Mouse (Mus musculus) heart, embryonic 16.5 days (tissue): Measurements from ENCODE around the gene Cntnap2. TPM values are rescaled to one million over a fixed set of nuclear protein-coding genes. Genes with fewer than 3 reads are reported as not detected.

ENCODE experiments used
- ATAC-seq: fragments of 200-750 bp; cut with Nextera tagmentation; replicated peaks from 2 replicates; pipeline ENCODE4 v1.8.0; 2017; ENCODE audit warnings: moderate number of reproducible peaks; ENCODE audit not compliant: insufficient read depth, low FRiP score; ENCODE audit errors: extremely low read depth
- H3K27ac ChIP-seq: fragments of 300-500 bp; sonication (generic); 2 replicates; pipeline ENCODE4 v1.5.1; 2014; ENCODE audit warnings: mild to moderate bottlenecking, low read length, control low read depth, moderate library complexity
- H3K27me3 ChIP-seq: fragments of 300-500 bp; sonication (generic); 2 replicates; pipeline ENCODE4 v1.6.1; 2014; ENCODE audit warnings: low read length, mixed read lengths; ENCODE audit not compliant: control insufficient read depth, insufficient read depth
- H3K36me3 ChIP-seq: fragments of 300-500 bp; sonication (generic); 2 replicates; pipeline ENCODE4 v1.6.1; 2014; ENCODE audit not compliant: control insufficient read depth, insufficient read depth
- H3K4me1 ChIP-seq: fragments of 300-500 bp; sonication (generic); 2 replicates; pipeline ENCODE4 v1.6.1; 2014; ENCODE audit warnings: low read length, mixed read lengths; ENCODE audit not compliant: control insufficient read depth, insufficient read depth
- H3K4me2 ChIP-seq: fragments of 300-500 bp; sonication (generic); 2 replicates; pipeline ENCODE4 v1.6.1; 2014; ENCODE audit warnings: low read depth, mild to moderate bottlenecking, control low read depth, low read length
- H3K4me3 ChIP-seq: fragments of 300-500 bp; sonication (generic); 2 replicates; pipeline ENCODE4 v1.5.1; 2014; ENCODE audit warnings: mild to moderate bottlenecking, control low read depth, low read length
- H3K9ac ChIP-seq: fragments of 300-500 bp; sonication (generic); 2 replicates; pipeline ENCODE4 v1.6.1; 2014; ENCODE audit warnings: low read length, control low read depth
- H3K9me3 ChIP-seq: fragments of 300-500 bp; sonication (generic); replicated peaks from 2 replicates; pipeline ENCODE4 v1.6.1; 2016; ENCODE audit warnings: low read length; ENCODE audit not compliant: control insufficient read depth
- WGBS: fragments of 180-500 bp; shearing (Covaris S2); extraction: QIAGEN DNeasy Blood & Tissue Kit; methylation state at CpG from one replicate; pipeline ENCODE4 v1.1.7; 2014; 5-methylcytosine and 5-hydroxymethylcytosine counted together
- polyA plus RNA-seq: library from polyadenylated mRNA; unstranded; fragments of >200 nt; fragmentation: Nextera tagmentation; extraction: Ambion mirVana; gene quantifications from 2 replicates; pipeline ENCODE4 v1.2.1, GENCODE M21; 2015

The Cntnap2 gene
- polyA plus RNA-seq, 1 experiment from 2014 or later: 0.46 TPM

GRCm38 (mm10) chr6:45205039-45205438, 145.9 kb downstream of the Cntnap2 start:
- no peak for ATAC-seq
- no peak overlapping the region for H3K4me2 ChIP-seq
- H3K27ac ChIP-seq: no peak overlapping the region
- no peaks in the 10 kb centered on the region for H3K36me3 ChIP-seq
- no peak overlapping the region for H3K4me3 ChIP-seq
- WGBS: 74% methylated on average over 2 of the region's 2 CpGs
- H3K9me3 ChIP-seq: no peaks in the 10 kb centered on the region
- no peak overlapping the region for H3K9ac ChIP-seq
- H3K27me3 ChIP-seq: no peaks in the 10 kb centered on the region
- no peaks in the 10 kb centered on the region for H3K4me1 ChIP-seq

- Histone ChIP-seq H3K4me2 (no peak overlapping the region), H3K27me3 (no peaks in the 10 kb centered on the region), H3K9ac (no peak overlapping the region), H3K4me3 (no peak overlapping the region), H3K36me3 (no peaks in the 10 kb centered on the region), H3K9me3 (no peaks in the 10 kb centered on the region), H3K4me1 (no peaks in the 10 kb centered on the region), H3K27ac (no peak overlapping the region)
- no peak for ATAC-seq
- 53% methylated on average over 1 of the region's 1 CpGs for WGBS
Measured at GRCm38 (mm10) chr6:45214330-45214729, 155.2 kb downstream of the Cntnap2 start.

- H3K27me3 ChIP-seq: no peaks in the 10 kb centered on the region
- ATAC-seq: no peak
- no peak overlapping the region for H3K9ac ChIP-seq
- H3K9me3 ChIP-seq: no peaks in the 10 kb centered on the region
- H3K27ac ChIP-seq: no peak overlapping the region
- no peak overlapping the region for H3K4me3 ChIP-seq
- H3K4me1 ChIP-seq: no peaks in the 10 kb centered on the region
- 78% methylated on average over 1 of the region's 1 CpGs for WGBS
- no peak overlapping the region for H3K4me2 ChIP-seq
- H3K36me3 ChIP-seq: no peaks in the 10 kb centered on the region
Measured at GRCm38 (mm10) chr6:45229002-45229401, 169.8 kb downstream of the Cntnap2 start.

- Histone ChIP-seq H3K9me3 (no peaks in the 10 kb centered on the region), H3K4me2 (no peak overlapping the region), H3K4me3 (no peak overlapping the region), H3K9ac (no peak overlapping the region), H3K36me3 (no peaks in the 10 kb centered on the region), H3K27me3 (no peaks in the 10 kb centered on the region), H3K27ac (no peak overlapping the region), H3K4me1 (no peaks in the 10 kb centered on the region)
- ATAC-seq: no peak
- WGBS: 81% methylated on average over 3 of the region's 3 CpGs
Measured at GRCm38 (mm10) chr6:45232571-45232970, 173.4 kb downstream of the Cntnap2 start.

- H3K36me3 ChIP-seq: no peaks in the 10 kb centered on the region
- WGBS: 86% methylated on average over 4 of the region's 4 CpGs
Measured at GRCm38 (mm10) chr6:45236531-45236930, 177.4 kb downstream of the Cntnap2 start.

GRCm38 (mm10) chr6:45238117-45238516, 179.0 kb downstream of the Cntnap2 start:
- no peak for ATAC-seq
- no peaks in the 10 kb centered on the region for H3K9me3 ChIP-seq

More at GRCm38 (mm10) chr6:45236531-45236930, 177.4 kb downstream of the Cntnap2 start:
- H3K9ac ChIP-seq: no peak overlapping the region
- H3K4me3 ChIP-seq: no peak overlapping the region
- H3K9me3 ChIP-seq: no peaks in the 10 kb centered on the region
- no peaks in the 10 kb centered on the region for H3K4me1 ChIP-seq
- no peak for ATAC-seq
- H3K27ac ChIP-seq: no peak overlapping the region
- H3K4me2 ChIP-seq: no peak overlapping the region
- no peaks in the 10 kb centered on the region for H3K27me3 ChIP-seq

GRCm38 (mm10) chr6:45241218-45241617, 182.1 kb downstream of the Cntnap2 start:
- Histone ChIP-seq H3K9me3 (no peaks in the 10 kb centered on the region), H3K4me1 (no peaks in the 10 kb centered on the region), H3K4me2 (no peak overlapping the region), H3K27me3 (no peaks in the 10 kb centered on the region), H3K27ac (no peak overlapping the region), H3K4me3 (no peak overlapping the region), H3K36me3 (no peaks in the 10 kb centered on the region), H3K9ac (no peak overlapping the region)
- no peak for ATAC-seq
- WGBS: 80% methylated on average over 1 of the region's 1 CpGs

More at GRCm38 (mm10) chr6:45238117-45238516, 179.0 kb downstream of the Cntnap2 start:
- no peak overlapping the region for H3K4me2 ChIP-seq
- H3K27me3 ChIP-seq: no peaks in the 10 kb centered on the region
- no peak overlapping the region for H3K4me3 ChIP-seq
- H3K27ac ChIP-seq: no peak overlapping the region
- no peaks in the 10 kb centered on the region for H3K4me1 ChIP-seq
- no peak overlapping the region for H3K9ac ChIP-seq
- H3K36me3 ChIP-seq: no peaks in the 10 kb centered on the region

- Histone ChIP-seq H3K27me3 (no peaks in the 10 kb centered on the region), H3K9me3 (no peaks in the 10 kb centered on the region), H3K4me2 (no peak overlapping the region), H3K27ac (no peak overlapping the region), H3K36me3 (no peaks in the 10 kb centered on the region), H3K4me3 (no peak overlapping the region), H3K9ac (no peak overlapping the region), H3K4me1 (no peaks in the 10 kb centered on the region)
- 85% methylated on average over 1 of the region's 1 CpGs for WGBS
- no peak for ATAC-seq
Measured at GRCm38 (mm10) chr6:45244680-45245079, 185.5 kb downstream of the Cntnap2 start.

- Histone ChIP-seq H3K36me3 (no peaks in the 10 kb centered on the region), H3K4me1 (no peaks in the 10 kb centered on the region), H3K27me3 (no peaks in the 10 kb centered on the region), H3K4me2 (no peak overlapping the region), H3K4me3 (no peak overlapping the region), H3K9ac (no peak overlapping the region), H3K9me3 (no peaks in the 10 kb centered on the region), H3K27ac (no peak overlapping the region)
- 55% methylated on average over 1 of the region's 1 CpGs for WGBS
- ATAC-seq: no peak
Measured at GRCm38 (mm10) chr6:45258047-45258446, 198.9 kb downstream of the Cntnap2 start.

GRCm38 (mm10) chr6:45271537-45271936, 212.4 kb downstream of the Cntnap2 start:
- H3K9me3 ChIP-seq: no peaks in the 10 kb centered on the region
- H3K27ac ChIP-seq: no peak overlapping the region
- WGBS: 72% methylated on average over 2 of the region's 2 CpGs
- H3K4me2 ChIP-seq: no peak overlapping the region
- no peak overlapping the region for H3K9ac ChIP-seq
- H3K4me1 ChIP-seq: no peaks in the 10 kb centered on the region
- H3K27me3 ChIP-seq: no peaks in the 10 kb centered on the region
- no peak for ATAC-seq
- no peak overlapping the region for H3K4me3 ChIP-seq
- no peaks in the 10 kb centered on the region for H3K36me3 ChIP-seq
